Mouse (Mus musculus) monocyte, adult 2 months (primary cell): ENCODE measurements around the gene Fgr.
A peak's percentile ranks its signal among the peaks of the same experiment; 100 is the strongest.
"Not testable (repeated sequence)": the region's sequence is repeated elsewhere in the genome, so short reads cannot be mapped to it uniquely, and the experiment has no call there.

Experiments
- DNase-seq, 2 experiments: peaks; one replicate each; pipeline ENCODE4 v3.0.0; 2022; ENCODE audit warnings: low spot score in 2 of 2, low read depth in 1 of 2

Fgr gene

DNA sequence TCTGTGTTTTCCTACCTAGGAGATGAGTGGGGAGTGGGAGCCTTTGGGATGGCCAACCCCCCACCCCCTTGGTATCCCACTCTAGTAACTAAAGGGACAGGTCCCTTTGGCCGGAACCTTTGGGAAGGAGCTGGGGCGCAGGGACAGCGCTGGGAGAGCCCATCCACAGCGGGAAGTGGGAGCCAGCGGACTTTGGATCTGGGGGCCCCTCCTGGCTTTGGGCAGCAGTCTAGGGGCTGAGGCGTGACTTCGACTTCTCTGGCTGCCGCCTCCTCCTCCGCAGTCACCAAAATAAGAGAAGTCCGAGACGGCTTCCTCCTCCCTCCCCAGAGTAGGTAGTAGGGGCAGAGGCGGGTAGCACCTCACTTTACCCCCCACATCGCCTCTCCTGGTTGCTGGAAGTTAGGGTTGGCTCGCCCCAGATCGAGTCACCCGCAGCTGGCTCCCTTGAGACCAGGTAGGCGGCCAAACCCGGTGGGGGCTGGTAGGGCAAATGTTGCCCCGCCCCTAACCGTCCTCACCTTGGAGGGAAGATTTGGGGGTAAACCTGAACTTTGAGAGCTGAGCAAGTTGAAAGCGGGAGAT is at the start of gene Fgr:
Gene Fgr (plus strand): TSS at position 282 of the 585 bp plus-strand sequence.
- peak in 1 of 2 experiments; percentile 66 for DNase-seq

DNA sequence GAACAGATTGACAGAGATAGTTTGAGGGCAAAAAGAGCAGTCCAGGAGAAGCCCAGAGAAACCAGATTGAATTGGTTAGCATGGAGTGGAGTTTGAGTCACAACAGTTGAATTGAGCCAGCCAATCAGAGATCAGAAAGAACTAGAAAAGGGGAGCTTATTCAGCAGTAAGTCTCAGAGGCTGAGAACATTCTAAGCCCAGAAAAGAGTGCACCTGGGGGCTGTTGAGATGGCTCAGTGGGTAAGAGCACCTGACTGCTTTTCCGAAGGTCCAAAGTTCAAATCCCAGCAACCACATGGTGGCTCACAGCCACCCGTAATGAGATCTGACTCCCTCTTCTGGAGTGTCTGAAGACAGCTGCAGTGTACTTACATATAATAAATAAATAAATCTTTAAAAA is 47.4 kb upstream of the Fgr start:
- not testable (repeated sequence) for DNase-seq

DNA sequence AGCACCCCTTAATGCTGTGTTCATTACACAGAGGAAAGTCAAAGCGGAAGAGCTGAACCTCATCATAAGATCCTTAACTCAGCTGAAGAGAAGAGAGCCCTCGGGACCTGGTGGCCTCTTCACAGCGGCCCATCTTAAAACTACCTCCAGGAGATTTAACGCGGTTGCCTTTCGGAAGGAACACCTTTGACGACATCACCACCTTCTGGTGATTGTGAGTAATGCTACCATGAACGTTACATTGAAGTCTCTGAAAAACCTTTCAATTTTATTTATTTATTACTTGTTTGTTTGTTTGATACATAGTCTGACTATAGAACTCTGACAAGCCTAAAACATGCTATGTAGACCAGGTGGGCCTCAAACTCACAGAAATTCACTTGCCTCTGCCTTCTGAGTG is 43.1 kb upstream of the Fgr start:
- peak in 1 of 2 experiments; percentile 25 for DNase-seq

DNA sequence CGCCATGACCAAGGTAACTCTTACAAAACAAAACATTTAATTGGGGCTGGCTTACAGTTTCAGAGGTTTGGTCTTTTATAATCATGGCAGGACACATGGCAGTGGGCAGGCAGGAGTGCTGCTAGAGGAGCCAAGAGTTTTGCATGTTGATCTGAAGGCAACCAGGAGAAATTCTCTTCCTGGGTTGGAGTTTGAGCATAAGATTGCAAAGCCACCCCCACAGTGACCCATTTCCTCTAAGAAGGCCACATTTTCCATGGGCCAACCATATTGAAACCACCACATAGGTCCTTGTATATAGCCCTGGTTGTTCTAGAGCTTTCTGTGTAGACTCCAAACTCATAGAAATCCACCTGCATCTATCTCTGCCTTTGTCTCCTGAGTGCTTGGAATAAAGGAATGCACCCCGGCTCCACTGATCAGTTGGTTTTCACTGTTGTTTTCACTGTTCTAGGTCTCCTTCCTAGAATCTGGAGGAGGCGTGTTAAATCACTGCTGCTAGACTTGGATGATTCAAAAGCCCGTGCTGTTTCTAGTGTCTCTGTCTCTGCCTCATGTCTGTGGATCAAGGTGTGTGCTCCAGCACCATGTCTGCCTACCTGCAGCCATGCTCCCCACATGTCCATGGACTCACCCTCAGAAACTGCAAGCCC is 41.0 kb upstream of the Fgr start:
- DNase-seq = no peak

DNA sequence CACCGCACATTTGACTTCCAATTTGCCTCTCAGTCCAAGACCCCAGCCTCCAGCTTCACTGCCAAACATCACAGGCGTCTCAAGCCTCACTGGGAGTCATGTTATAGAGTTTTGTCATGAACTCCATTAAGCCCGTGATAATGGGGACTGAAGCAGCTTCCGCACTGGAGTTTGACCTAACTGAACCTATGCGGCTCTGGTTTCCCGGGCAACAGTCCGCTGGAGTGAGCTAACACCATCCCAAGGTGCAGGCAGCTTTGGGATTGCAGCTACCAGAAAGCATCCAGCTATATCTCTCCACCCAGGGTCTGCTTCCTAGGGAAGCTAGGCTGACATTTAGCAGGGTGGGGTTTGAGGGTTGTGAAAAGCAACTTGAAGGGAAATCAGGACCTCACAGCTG is 39.3 kb upstream of the Fgr start:
- no peak for DNase-seq

DNA sequence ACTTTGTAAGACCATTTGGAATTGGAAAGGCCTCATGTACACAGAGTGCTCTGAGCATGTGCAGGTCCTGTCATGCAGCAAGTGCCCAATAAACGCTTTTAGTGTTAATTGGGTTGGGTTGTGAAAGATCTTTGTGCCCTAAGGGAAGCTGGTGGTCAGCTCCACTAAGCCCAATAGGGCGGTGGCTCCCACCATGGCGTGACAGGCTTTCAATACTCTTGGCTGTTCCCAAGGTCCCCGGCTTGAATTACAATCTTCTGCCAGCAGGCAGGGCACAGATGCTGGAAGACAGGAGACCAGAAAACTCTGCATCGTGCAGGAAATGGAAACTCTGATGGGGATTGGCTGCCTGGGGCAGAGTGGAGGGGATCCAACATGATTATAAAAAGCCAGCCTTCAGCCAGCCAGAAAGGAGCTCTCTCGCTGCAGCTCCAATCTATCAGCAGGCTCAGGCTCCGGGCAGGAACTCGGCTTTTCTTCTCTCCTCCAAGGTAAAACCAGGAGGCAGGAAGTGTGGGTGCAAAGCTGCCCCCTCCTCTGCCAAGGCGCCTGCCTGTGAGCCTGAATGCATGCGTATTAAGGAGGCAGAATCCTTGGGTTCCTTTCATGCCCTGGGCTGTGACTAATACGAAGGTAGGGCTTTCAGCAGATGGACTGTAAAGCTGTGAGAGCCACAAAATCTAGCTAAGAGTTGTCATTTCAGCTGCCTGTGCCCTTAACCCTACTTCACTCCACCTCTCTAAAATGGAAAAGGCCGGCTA is 35.5 kb upstream of the Fgr start:
- DNase-seq = no peak

DNA sequence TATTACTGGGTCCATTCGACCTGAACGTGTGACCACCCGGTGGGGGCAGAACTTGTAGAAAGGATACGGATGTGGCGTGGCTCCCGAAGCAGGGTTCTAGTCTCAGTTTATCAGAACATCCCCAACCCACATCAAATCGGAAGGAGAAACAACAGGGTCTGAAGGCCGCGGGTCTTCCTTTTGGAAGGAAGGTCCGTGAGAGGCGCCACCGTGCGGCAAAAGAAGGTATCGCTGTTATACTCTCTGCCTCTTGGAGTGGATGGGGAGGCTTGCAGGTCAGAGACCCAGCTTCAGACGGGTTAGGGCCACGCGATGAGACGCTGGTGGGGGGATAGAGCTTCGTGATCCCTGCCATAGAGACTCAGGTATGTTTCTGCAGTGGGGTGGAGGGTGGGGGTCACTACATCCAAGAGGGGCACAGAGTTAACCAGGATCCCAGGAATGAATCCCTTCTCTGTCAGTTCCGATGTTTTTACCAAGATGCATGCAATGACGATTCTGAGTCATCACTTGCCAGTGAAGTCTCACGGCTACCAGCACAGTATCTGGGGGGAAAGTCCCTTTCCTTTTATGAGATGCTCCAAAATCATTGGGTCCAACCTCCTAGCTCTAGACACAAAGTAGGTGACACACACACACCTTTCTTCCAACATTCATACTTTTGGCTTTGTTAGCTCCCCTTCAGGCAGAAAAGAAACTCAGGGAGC is 34.3 kb upstream of the Fgr start:
- peak in 1 of 2 experiments; percentile 57 for DNase-seq

DNA sequence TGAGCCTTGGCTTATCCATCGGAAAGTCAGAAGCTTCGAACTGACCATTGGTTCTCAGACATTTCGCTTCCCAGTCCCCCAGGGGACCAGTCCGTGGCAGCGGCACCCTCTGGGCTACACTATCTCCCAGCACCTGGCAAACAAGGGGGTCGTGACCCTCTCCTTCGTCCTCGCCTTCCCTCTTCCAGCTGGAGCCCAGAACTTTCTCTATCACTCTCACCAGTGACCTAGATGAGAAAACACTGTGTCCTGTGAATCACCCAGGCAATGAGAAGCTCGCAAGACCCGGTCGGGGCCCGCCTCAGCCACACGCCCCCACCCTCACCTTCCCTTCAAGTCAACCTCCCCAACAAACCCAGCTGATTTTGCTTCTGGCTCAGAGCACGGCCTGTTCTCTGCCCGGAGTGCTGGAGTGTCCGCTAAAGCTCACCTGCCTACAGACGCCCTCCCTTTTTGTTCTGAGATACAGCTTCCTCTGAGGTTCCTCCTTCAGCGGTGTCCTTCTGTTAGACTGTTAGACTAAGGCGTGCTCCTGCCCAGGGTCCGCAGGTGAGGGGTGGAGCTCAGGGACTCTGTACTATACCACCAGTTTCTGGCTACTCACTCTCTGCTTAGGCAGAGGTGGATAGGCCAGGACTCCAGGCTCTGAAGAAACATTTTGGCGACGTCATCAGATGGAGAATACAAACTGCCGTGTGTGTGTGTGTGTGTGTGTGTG is 32.7 kb upstream of the Fgr start:
- DNase-seq = no peak

DNA sequence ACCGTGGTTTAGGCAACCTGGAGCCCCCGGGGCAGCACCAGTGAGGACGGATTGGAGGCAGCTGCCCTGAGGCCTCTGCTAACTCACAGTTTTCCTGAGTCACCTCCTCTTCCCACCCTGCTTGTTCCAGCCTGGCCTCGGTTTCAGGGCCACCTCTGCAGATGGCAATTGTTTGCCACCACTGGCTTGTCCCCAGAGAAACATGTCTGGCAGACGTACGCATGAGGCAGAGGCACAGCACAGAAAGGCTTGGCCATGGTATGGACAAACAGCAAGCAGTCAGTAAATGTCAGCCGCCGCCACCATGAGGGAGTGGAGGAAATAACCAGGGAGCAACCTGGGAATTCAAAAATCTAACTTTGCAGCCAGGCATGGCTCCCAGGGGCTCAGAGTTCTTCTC is 30.8 kb upstream of the Fgr start:
- no peak for DNase-seq

DNA sequence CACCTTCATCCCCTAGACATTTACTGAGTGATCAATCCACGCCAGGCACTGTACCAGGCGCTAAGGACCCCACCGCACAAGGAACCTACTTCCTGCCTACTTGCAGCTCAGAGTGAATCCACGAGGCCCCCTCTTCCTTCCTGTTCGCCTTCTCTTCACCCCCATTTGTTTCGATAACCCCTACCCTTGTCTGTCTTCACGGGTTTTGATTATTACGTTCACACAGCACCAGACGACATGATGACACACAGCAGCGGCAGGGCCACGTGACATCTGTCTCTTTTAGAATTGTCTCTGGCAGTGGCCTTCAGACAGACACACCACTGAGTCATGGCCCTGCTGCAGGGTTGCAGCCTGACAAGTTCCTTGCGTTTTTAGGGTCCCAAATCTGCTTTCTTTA is 29.8 kb upstream of the Fgr start:
- DNase-seq = no peak

DNA sequence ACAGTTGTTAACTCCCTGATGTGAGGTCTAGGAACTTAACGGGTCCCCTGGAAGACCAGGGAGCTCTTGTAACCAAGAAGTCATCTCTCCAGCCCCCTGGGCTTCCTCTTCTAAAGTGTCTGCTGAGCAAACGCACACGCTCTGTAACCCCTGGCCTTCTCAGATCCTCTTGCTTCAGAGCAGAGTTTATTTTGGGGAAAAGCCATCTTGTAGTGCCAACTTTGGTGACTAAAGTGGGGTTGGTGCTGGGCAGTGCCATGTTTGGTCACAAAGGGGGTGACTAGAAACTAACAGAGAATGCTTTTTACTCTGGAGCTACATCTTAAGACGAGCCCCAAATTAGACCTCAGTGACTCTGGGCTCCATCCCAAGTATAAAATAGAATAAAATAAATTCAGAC is 29.1 kb upstream of the Fgr start:
- DNase-seq = no peak

DNA sequence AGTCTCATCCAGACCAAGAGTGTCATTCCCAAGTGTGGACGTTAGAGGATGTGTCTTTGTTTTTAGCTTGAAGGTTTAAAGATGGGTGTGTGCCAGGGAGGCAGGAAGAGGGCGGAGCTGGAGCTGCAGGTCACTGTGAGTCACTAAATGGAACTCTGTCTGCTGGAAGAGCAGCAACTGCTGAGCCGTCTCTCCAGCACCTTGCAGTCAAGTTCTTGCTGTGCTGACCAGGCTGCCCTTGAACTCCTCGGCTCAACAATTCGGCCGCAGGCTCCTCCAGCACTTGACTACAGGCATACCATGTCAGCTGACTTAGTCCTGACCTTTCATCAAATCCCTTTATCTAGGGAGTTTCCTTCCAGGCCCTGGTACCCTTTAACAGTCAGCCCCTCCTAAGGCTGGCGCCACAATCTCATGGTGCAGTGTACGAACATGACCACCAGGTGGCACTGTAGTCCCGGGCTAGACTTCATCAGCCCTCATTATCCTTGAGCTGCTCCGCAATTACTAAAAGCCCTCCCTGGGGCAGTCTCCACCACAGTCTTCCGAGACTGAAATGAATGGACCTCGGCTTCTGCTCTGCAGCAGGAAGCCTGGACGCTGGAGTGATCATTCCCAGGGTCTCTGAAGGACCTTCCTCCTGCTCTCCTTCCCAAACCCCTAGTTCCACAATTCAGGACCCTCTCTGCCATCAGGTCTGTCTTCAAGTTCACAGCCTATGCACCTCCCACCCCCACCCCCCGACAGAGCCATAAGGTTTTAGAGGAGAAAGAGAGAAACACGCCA is 28.4 kb upstream of the Fgr start:
- peak; percentile 68 to 83 for DNase-seq

DNA sequence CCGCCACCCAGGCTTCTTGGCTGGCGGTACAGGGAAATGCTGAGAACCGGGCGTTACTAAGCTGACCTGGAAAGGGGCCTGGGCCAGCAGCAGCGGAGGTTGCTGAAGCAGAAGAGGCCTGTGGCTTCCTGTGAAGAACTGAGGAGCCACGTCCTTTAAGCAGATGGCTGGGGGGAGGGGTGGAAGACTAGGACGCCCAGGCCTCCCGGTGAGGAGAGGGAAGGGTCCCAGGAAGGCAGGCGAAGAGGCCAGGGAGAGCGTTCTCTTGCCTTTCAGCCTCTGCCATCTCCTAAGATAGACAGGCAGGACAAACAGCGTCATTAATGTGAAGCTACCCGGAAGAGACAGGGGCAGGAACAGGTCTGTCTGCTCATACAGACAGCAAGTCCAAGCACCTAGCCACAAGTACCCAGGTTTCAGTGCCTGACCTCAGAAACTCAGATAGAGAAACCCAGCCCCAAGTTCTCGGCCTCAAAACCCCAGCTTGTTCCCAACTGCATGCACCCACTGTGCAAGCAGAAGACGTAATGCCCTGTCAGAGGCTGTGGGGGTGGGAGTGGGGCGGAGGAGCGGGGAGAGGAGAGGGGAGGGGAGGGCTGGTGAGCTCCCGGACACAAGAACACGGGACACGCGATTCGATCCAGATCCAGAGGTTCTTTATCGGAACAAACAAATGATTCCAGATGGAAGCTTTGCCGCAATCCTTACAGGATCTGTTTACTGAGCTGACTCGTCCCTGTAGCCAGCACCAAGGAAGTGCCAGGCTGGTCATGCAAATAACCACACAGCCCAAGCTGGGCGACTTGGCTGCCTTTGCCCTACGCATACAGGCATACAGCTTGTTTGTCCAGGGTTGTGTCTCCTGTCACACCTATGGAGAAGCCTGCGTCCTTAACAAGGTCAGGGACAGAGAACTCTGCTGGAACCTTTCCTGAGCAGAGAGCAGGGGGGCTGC is 27.6 kb upstream of the Fgr start:
- DNase-seq = peak in 1 of 2 experiments; percentile 56

DNA sequence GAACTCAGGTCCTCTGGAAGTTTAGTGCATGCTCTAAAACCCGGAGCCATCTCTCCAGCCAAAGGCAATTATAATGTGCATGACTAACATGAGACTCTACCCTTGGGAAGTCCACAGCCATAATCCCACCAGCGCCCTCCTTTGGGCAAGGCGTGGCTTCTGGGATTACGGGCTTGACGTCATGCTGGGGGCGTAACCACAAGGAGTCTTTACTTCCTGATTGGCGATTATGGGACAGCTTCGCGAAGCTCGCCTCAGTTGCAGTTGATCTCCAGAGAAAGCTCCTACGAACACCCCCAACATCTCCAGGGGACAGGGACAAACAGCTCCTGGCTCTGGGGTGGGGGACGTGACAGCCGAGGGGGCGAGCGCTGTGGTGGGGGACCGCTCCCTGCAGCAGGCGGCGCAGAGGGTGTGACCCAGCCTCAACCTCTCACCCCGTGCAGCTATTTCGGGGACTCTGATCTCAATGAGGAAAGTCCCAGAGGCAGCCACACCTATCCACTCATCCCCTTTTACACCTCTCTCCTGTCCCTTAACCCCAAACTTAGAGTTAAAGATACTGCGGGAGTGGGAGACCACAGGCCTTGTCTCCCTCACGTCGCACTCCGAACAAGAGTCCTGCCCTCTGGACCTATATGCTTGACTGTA is 23.9 kb upstream of the Fgr start:
- no peak for DNase-seq

DNA sequence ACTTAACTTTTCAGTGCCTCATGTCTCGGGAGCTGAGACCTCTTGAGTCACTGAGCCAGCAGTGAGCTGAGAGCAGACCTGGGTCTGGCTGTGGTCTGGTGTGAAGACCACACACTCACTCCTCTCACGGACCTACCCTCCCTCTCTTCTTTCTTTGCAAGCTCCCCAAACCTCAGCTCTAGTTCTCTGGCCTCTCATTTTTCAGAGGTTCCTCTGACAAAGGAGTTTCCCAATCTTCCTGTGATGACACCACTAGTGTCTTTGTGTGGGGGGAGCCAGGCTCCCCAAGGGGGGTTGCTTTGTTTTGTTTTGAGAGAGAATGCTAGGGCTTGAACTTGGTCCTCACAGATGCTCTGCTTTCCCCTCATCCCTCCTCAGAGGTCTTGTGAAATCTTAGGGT is 22.9 kb upstream of the Fgr start:
- no peak for DNase-seq

DNA sequence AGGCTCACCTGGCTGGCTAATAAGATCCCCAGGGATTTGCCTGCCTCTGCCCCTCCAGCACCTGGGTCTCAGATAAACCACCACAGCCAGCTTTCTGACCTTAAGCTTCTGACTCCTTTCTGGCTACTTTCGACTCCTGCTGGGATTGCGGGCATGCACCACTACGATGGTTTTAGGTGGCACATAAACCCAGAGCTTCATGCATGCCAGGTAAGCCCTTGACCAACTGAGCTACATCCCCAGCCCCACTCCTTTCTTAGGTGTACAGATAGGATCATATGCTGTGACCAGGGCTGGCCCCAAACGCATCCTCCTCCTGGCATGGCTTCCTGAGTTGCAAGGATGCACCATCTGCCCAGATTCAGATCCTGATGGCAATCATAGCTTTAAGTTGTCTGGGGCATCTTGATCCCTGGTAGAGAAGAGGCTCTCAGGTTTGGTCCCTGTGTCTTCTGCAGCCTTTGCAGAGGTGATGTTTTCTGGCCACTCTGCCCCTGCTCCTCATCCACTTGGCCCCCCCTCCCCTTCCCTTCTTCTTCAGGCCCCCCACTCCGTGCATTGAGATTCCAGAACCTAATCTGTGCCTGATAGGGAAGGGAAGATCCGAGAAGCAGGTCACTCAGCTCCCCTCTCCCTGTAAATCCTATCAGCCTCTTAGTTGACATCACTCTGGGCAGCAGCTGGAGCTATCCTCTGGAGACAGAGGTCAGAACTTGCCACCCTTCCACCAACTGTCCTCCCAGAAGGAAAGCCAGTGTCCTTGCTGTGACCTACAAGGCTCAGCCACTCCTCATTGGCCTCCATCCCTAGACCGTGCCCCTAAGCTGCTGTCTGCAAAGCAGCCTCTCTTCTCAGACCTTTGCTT is 19.1 kb upstream of the Fgr start:
- no peak for DNase-seq

DNA sequence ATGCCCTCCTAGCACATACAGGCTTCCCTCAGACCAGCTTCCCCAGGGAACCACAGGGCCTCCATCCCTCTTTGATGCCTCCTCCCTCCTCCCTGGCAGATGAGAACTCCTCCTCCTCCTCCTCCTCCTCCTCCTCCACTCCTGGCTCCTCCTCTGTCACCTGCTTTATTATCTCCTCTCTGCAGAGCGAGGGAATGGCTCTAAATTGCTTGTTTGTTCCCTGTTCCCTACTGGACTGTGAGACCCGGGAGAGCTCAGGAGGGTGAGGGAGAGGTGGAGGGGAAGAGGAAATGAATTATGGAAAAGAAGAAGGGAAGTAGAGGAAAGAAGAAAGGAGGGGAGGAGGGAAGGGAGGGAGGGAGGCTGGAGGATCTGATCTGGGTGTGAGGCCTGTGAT is 18.5 kb upstream of the Fgr start:
- DNase-seq = no peak
